Mouse (Mus musculus) T-helper 2 cell (primary cell): ENCODE measurements around the gene Daam1.

Experiments
- in situ Hi-C: fragments of 300-600 bp; cut with MboI, MseI; formaldehyde crosslinking; loops from one replicate; pipeline ENCODE4 v1.15.1; 2025; ENCODE audit warnings: high pct_unique_total_duplicates

Gene Daam1

GRCm38 (mm10) chr12:71863846-71864543 lies 33.1 kb downstream of the Daam1 start:
- in situ Hi-C loops, result loop anchor here (25.0 kb wide), 1 partner anchor 1402 kb away; the partner anchor contains the start of gene Tmx1

GRCm38 (mm10) chr12:71864544-71864897 lies 33.6 kb downstream of the Daam1 start:
- in situ Hi-C loops, result loop anchor here (25.0 kb wide), 1 partner anchor 1402 kb away; the partner anchor contains the start of gene Tmx1

GRCm38 (mm10) chr12:71865937-71866336 lies 35.1 kb downstream of the Daam1 start:
- in situ Hi-C loops, result loop anchor here (25.0 kb wide), 1 partner anchor 1404 kb away; the partner anchor contains the start of gene Tmx1

GRCm38 (mm10) chr12:71867345-71868240 lies 36.7 kb downstream of the Daam1 start:
- in situ Hi-C loops, result loop anchor here (25.0 kb wide), 1 partner anchor 1405 kb away; the partner anchor contains the start of gene Tmx1

GRCm38 (mm10) chr12:71870644-71871043 lies 39.8 kb downstream of the Daam1 start:
- in situ Hi-C loops, result loop anchor here (25.0 kb wide), 1 partner anchor 1408 kb away; the partner anchor contains the start of gene Tmx1

GRCm38 (mm10) chr12:71872330-71872729 lies 41.5 kb downstream of the Daam1 start:
- in situ Hi-C loops, result loop anchor here (25.0 kb wide), 1 partner anchor 1410 kb away; the partner anchor contains the start of gene Tmx1

GRCm38 (mm10) chr12:71874561-71874960 lies 43.7 kb downstream of the Daam1 start:
- in situ Hi-C loops, result loop anchor here (25.0 kb wide), 1 partner anchor 1412 kb away; the partner anchor contains the start of gene Tmx1

- in situ Hi-C loops, result loop anchor here (25.0 kb wide), 1 partner anchor 1413 kb away; the partner anchor contains the start of gene Tmx1
These were observed 44.1 kb downstream of the Daam1 start for GRCm38 (mm10) chr12:71874984-71875383.

GRCm38 (mm10) chr12:71875761-71876489 lies 45.0 kb downstream of the Daam1 start:
- in situ Hi-C loops, result no loop called here

GRCm38 (mm10) chr12:71880987-71881386 lies 50.1 kb downstream of the Daam1 start:
- in situ Hi-C loops, result no loop called here

- in situ Hi-C loops, result no loop called here
These were observed 50.6 kb downstream of the Daam1 start for GRCm38 (mm10) chr12:71881477-71881876.

GRCm38 (mm10) chr12:71883066-71883711 lies 52.3 kb downstream of the Daam1 start:
- in situ Hi-C loops, result no loop called here

GRCm38 (mm10) chr12:71885170-71885574 lies 54.3 kb downstream of the Daam1 start:
- in situ Hi-C loops, result no loop called here

- in situ Hi-C loops, result no loop called here
These were observed 54.8 kb downstream of the Daam1 start for GRCm38 (mm10) chr12:71885717-71886116.

GRCm38 (mm10) chr12:71886406-71886805 lies 55.5 kb downstream of the Daam1 start:
- in situ Hi-C loops, result no loop called here

- in situ Hi-C loops, result no loop called here
These were observed 56.1 kb downstream of the Daam1 start for GRCm38 (mm10) chr12:71886941-71887340.

GRCm38 (mm10) chr12:71888370-71888769 lies 57.5 kb downstream of the Daam1 start:
- in situ Hi-C loops, result no loop called here

GRCm38 (mm10) chr12:71889266-71889665 lies 58.4 kb downstream of the Daam1 start:
- in situ Hi-C loops, result no loop called here

- in situ Hi-C loops, result no loop called here
These were observed 59.4 kb downstream of the Daam1 start for GRCm38 (mm10) chr12:71890282-71890681.

GRCm38 (mm10) chr12:71891729-71892355 lies 61.0 kb downstream of the Daam1 start:
- in situ Hi-C loops, result no loop called here
